Mouse (Mus musculus) gonadal fat pad, adult 2 months (tissue): ENCODE results near the gene Tmem199. TPM values are rescaled to one million over a fixed set of nuclear protein-coding genes. Genes with fewer than 3 reads are reported as not detected.
A peak's percentile ranks its signal among the peaks of the same experiment; 100 is the strongest.

Source experiments
- DNase-seq: peaks from one replicate; pipeline ENCODE4 v3.0.0-alpha.2; 2012; ENCODE audit warnings: low read depth
- polyA plus RNA-seq: library from polyadenylated mRNA; depleted of rRNA; stranded (reverse); fragments of >200 nt; gene quantifications from 2 replicates; pipeline ENCODE4 v1.2.3, GENCODE M21; 2012; rRNA removed

Gene Tmem199
- polyA plus RNA-seq, 1 experiment, result 20.4 TPM

GRCm38 (mm10) chr11:78475289-78475688, 36.7 kb downstream of the Tmem199 start:
- no peak for DNase-seq

- no peak for DNase-seq
Measured at GRCm38 (mm10) chr11:78471326-78472103, 40.5 kb downstream of the Tmem199 start.

DNA sequence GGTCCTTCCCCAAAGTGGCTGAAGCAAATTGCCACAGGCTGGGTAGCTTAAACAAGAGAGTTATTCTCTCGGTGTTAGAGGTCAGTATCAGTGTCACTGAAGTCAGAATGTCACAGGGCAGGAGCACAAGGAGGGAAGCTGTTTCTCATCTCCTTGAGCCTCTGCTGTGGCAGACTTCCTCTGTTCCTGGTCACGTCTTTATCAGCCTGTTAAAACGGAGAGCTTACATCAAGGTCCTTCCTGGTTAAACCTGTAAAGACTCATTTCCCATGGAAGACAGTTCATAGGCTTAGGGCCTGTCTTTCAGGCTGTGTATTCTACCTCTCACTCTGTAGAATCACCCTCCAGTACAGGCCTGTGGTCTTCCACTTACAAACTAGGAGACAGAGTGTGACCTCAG, 44.0 kb downstream of the Tmem199 start:
- no peak for DNase-seq

DNA sequence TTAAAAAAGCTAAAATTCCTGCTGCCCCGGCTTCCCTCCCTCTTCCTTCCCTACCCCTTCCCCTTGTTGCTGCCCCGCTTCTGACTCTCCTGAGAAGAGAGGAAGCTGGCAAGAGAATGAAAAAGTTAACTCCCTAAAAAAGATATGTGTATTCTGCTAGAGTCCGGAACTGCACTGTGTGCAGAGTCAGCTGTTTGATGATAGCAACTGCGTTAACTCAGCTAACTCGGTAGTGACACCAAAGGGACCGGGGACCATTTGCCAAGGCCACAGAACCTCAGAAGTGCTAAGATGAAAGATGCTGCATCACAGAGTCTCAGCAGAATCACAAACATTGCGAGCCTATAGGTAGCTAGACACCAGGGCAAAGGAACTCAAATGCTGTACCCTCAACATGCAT, 44.5 kb downstream of the Tmem199 start:
- DNase-seq, result no peak

DNA sequence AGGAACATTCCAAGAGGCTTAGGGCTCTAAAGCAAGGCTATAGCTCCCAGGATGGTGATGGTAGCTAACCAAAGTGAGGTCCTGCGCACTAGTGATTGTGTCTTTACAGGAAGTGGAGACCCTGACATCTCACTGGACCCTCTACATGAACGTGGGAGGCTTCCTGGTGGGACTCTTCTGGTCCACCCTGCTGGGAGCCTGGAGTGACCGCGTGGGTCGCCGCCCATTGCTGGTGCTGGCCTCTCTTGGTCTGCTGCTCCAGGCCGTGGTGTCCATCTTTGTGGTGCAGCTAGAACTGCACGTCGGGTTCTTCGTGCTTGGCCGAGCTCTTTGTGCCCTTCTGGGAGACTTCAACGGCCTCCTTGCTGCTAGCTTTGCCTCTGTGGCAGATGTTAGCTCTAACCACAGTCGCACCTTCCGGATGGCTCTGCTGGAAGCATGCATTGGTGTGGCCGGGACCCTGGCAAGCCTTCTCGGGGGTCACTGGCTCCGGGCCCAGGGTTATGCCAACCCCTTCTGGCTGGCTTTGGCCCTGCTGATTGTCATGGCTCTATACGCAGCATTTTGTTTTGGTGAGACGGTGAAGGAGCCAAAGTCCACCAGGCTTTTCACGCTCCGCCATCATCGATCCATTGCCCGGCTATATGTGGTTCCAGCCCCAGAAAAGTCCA, 45.6 kb downstream of the Tmem199 start:
- DNase-seq, result no peak

- DNase-seq, result peak; percentile 36
Measured at GRCm38 (mm10) chr11:78465568-78466180, 46.3 kb downstream of the Tmem199 start, which contains the start of gene Slc46a1. Gene Slc46a1 (plus strand): TSS chr11:78465697.

GRCm38 (mm10) chr11:78465116-78465515, 46.9 kb downstream of the Tmem199 start:
- DNase-seq, result no peak

DNA sequence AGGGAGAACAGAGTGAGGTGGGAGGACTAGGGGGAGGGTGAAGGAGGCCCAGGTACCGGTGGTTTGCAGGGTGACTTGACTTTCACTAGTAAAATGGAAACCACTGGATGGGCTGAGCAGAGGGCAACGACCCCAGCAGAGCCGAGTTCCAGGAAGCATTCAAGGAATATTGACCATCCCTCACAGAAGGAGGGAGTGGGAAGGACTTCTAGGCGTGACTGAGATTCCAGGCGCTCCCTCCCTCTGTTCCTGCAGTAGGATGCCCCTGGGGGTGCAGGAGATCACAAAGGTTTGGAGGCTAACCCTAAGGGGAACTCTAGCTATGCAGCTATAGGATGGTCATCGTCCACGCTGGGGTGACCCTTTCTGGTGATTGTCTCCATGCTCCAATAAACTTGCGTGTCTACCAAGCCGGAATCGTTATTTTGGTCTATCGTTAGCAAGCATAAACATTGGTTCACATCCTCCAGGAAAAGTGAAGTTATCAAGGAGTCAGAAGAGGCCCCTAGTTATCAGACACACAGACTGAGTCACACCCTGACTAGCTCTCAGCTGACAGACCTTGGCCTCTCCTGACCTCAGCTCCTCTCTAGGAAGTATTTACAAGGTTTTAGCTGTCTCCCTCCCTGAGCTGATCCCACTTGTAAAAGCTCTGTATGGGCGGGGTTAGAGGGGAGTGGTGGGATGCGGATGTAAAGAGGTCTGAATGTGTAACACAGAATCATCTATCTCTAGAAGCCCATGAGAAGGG, 48.5 kb downstream of the Tmem199 start:
- DNase-seq, result no peak

GRCm38 (mm10) chr11:78462669-78463068, 49.3 kb downstream of the Tmem199 start:
- no peak for DNase-seq

GRCm38 (mm10) chr11:78461894-78462293, 50.1 kb downstream of the Tmem199 start:
- no peak for DNase-seq

DNA sequence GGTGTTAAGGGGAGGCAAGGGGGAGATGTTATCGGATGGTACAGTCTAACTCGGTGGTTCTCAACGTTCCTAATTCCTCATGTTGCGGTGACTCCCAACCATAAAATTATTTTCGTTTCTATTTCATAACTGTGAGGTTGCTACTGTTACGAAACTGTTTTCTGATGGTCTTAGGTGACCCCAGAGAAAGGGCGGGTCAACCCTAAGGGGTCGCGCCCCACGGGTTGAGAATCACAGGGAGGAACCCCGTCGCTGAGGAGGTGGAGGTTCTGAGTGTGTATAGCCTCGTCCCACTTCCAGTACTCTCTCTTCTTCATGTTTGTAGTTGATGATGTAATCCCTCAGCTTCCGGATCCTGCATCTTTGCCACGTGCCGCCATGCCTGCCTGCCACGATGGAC, 53.2 kb downstream of the Tmem199 start:
- no peak for DNase-seq

Other genes with a start within 250 kb of the Tmem199 start
- gene BC030499, start 221.3 kb downstream of the Tmem199 start, polyA plus RNA-seq, result 0.13 and 0.20 TPM in 2 replicates
- 1.2 and 1.4 TPM in 2 replicates for gene Spag5, start 210.6 kb downstream of the Tmem199 start, polyA plus RNA-seq
- gene Aldoc, start 189.2 kb downstream of the Tmem199 start, polyA plus RNA-seq, result 34.4 and 59.8 TPM in 2 replicates
- gene Pigs, start 183.8 kb downstream of the Tmem199 start, polyA plus RNA-seq, result 69.5 and 94.1 TPM in 2 replicates
- 84.3 and 193 TPM in 2 replicates for gene Unc119, start 168.7 kb downstream of the Tmem199 start, polyA plus RNA-seq
- gene Foxn1, start 125.6 kb downstream of the Tmem199 start, polyA plus RNA-seq, result not detected in 2 replicates
- 8.7 and 12.2 TPM in 2 replicates for gene Slc13a2, start 90.0 kb downstream of the Tmem199 start, polyA plus RNA-seq
- gene Slc46a1, start 46.5 kb downstream of the Tmem199 start, polyA plus RNA-seq, result 58.5 and 77.0 TPM in 2 replicates
- 4.1 and 5.8 TPM in 2 replicates for gene Sarm1, start 14.4 kb downstream of the Tmem199 start, polyA plus RNA-seq
- 17.1 and 23.1 TPM in 2 replicates for gene Vtn, start 13.1 kb downstream of the Tmem199 start, polyA plus RNA-seq
- gene Sebox, start 8.7 kb downstream of the Tmem199 start, polyA plus RNA-seq, result not detected in 2 replicates
- 77.0 and 81.6 TPM in 2 replicates for gene Poldip2, start within 50 bp of the Tmem199 start, polyA plus RNA-seq
- 42.1 and 46.2 TPM in 2 replicates for gene Tnfaip1, start 24.2 kb upstream of the Tmem199 start, polyA plus RNA-seq
- gene Ift20, start 24.2 kb upstream of the Tmem199 start, polyA plus RNA-seq, result 98.4 and 124 TPM in 2 replicates
- gene Tmem97, start 38.6 kb upstream of the Tmem199 start, polyA plus RNA-seq, result 28.2 and 31.0 TPM in 2 replicates
- gene Nlk, start 185.2 kb upstream of the Tmem199 start, polyA plus RNA-seq, result 17.4 and 18.5 TPM in 2 replicates
- 39.0 and 44.3 TPM in 2 replicates for gene Ccnq, start 239.6 kb upstream of the Tmem199 start, polyA plus RNA-seq